Mouse (Mus musculus): Measurements from ENCODE around the gene Slc9a8.

Slc9a8 gene

GRCm38 (mm10) chr2:167407296-167407929 lies 14.1 kb upstream of the Slc9a8 start:
- in situ Hi-C loops (cut with MboI, MseI): no loop called here

GRCm38 (mm10) chr2:167414461-167414860 lies 7.1 kb upstream of the Slc9a8 start:
- in situ Hi-C loops (cut with MboI, MseI): no loop called here

DNA sequence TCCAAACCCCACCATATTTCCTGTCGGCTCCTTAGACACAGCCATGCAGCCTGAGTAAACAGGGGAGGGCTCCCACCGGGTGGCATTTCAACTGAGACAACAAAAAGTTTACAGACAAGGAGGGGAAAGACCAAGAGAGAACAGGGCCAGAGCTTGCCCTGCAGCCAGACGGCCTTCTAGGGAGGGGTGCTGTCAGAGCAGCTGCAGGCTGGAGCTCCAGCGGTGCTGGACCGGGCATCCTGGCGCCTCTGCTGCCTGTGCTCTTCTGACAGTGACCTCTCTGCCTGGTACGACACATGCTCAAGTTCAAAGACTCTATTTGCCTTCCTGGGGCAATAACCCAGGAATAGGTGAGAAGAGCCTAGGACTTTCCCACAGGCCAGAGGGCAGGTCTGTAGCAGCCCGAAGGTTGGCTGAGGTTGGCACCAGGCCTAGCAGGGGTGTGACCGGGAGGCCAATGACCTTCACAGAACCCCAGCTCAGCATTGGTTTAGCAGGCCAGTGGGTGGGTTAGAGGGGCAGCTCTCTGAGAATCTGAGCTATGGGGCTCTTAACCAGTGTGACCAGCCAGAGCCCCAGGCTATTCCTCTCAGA lies 5.4 kb upstream of the Slc9a8 start:
- in situ Hi-C loops (cut with MboI, MseI): no loop called here

GRCm38 (mm10) chr2:167417048-167417447 lies 4.5 kb upstream of the Slc9a8 start:
- in situ Hi-C loops (cut with MboI, MseI): no loop called here

DNA sequence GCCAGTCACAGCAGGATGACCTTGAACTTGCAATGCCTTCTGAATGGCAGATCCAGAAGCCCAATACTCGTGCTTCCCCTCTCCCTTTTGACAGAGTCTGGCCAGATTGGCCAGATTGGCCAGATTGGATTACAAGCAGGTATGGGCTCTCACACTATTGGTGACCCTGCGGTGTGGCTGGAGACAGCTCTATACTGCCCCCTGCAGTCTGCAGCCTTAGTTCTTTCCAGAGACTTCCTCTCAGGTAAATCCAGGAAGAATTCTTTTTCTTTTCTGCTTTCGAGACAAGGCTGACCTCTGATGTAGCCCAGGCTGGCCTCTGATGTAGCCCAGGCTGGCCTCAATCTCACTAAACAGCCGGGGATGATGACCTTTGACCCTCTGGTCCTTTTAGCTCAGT lies 3.8 kb upstream of the Slc9a8 start:
- in situ Hi-C loops (cut with MboI, MseI): no loop called here

DNA sequence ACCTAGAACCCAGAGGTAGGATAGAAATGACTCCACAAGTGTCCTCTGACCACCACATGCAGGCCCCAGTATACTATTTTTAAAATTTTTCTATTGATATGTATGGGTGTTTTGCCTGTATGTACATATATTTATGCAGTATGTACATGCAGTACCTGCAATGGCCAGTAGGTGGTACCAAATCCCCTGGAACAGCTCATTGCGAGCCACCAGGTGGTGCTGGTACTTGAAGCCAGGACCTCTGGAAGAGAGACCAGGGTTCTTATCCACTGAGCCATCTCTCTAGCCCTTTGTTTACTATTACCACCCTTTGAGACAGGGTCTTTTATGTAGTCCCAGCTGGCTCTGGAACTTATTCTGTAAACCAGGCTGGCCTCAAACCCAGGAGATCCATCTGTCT lies 2.3 kb upstream of the Slc9a8 start:
- in situ Hi-C loops (cut with MboI, MseI): no loop called here

DNA sequence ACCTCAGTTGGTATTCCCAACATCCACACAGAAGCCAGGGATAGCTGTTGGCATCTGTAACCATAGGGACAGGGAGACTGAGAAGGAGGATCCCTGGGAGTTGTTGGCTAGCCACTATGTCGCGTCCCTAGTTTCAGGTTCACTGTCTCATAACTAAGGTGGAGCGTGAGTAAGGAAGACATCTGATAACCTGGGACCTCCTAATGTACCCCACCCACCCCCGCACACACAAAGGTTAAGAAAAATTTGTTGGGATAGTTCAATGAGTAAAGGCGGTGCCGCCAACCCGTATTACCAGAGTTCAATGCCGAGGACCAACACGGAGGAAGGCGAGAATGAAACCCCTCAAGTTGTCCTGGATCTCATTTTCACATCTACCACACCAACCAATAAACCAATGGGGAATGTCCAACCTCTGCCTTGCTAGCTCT lies 686 bp upstream of the Slc9a8 start:
- in situ Hi-C loops (cut with MboI, MseI): loop anchor here (10.0 kb wide), 1 partner anchor 46 kb away; no protein-coding TSS in a partner anchor

DNA sequence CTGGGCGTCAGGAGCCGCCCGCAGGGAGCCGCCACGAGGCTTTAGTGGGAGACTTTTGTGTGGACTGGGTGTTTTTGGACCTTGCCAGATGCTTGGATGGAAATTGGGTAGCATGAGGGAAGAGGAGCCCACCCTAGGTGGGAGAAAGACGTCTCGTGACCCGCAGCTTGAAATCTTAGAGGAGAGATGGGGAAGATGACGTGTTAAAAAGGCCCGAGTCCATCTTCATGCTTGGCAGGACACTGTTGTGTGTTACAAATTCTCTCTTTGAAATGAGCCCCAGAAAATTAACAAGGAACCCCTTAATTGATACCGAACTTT lies 598 bp downstream of the Slc9a8 start:
- in situ Hi-C loops (cut with MboI, MseI): loop anchor here (10.0 kb wide), 1 partner anchor 47 kb away; no protein-coding TSS in a partner anchor

DNA sequence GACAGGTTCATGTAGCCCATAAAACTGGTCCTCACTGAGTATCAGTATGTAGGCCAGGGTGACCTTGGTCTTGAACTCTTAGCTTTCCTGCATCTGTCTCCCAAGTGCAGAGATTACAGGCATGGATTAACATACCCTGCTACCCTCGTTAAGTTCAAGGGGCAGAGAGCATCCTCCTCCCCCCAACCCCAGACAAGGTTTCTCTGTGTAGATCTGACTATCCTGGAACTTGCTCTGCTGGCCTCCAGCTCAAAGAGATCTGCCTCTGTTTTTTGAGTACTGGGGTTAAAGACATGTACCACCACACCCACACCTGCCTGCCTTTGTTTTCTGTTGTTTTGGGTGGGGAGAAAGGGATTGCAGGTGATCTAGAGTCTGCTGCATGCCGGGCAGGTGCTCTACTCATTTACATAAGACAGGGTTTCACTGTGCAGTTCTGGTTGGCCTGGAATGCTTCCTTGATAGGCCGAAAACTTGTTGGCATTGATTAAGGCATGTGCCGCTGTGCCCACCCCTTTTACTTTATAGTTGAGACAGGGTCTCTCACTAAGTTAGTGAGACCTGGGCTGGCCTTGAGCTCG lies 1.6 kb downstream of the Slc9a8 start:
- in situ Hi-C loops (cut with MboI, MseI): loop anchor here (10.0 kb wide), 1 partner anchor 48 kb away; no protein-coding TSS in a partner anchor

DNA sequence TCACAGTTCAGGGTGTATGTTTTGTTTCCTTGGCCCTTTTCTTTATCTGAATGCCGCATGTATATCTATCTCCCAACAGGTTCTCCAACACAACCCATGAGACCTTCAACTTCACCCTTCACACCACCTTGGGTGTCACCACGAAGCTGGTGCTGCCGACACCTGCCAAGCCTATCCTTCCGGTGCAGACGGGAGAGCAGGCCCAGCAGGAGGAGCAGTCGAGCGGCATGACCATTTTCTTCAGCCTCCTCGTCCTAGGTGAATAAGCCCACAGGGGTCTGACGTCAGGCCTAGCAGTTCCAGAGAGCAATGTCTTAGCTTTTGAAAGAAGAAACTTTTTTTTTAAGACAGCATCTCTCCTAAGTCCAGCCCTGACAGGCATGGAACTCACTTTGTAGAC lies 2.5 kb downstream of the Slc9a8 start:
- in situ Hi-C loops (cut with MboI, MseI): loop anchor here (10.0 kb wide), 1 partner anchor 49 kb away; no protein-coding TSS in a partner anchor

- in situ Hi-C loops (cut with MboI, MseI): loop anchor here (10.0 kb wide), 1 partner anchor 50 kb away; no protein-coding TSS in a partner anchor
Observed at GRCm38 (mm10) chr2:167424516-167424915, 3.0 kb downstream of the Slc9a8 start.

- in situ Hi-C loops (cut with MboI, MseI): loop anchor here (10.0 kb wide), 1 partner anchor 51 kb away; no protein-coding TSS in a partner anchor
Observed at GRCm38 (mm10) chr2:167425407-167425806, 3.9 kb downstream of the Slc9a8 start.

GRCm38 (mm10) chr2:167429596-167429995 lies 8.1 kb downstream of the Slc9a8 start:
- in situ Hi-C loops (cut with MboI, MseI): loop anchor here (10.0 kb wide), 1 partner anchor 55 kb away; no protein-coding TSS in a partner anchor

- in situ Hi-C loops (cut with MboI, MseI): no loop called here
Observed at GRCm38 (mm10) chr2:167430737-167431417, 9.4 kb downstream of the Slc9a8 start.

DNA sequence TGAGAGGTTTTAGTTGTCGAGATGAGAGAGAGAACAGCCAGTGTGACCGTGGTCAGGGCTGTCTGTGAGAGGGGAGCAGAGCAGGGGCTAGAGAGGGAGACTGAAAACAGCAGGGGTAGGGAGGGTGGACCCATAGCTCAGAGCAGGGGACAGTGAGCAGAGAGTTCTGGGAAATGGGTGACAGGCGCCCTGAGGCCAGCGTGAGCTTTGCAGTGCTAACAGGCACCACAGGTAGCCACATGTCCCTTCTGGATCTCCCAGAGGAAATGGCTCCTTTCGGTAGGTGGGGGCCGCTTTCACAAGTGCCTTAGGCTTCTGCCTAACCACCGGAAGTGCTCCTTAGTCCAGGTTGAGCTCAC lies 9.9 kb downstream of the Slc9a8 start:
- in situ Hi-C loops (cut with MboI, MseI): no loop called here

GRCm38 (mm10) chr2:167434570-167434969 lies 13.1 kb downstream of the Slc9a8 start:
- in situ Hi-C loops (cut with MboI, MseI): no loop called here

GRCm38 (mm10) chr2:167435631-167436030 lies 14.1 kb downstream of the Slc9a8 start:
- in situ Hi-C loops (cut with MboI, MseI): no loop called here

DNA sequence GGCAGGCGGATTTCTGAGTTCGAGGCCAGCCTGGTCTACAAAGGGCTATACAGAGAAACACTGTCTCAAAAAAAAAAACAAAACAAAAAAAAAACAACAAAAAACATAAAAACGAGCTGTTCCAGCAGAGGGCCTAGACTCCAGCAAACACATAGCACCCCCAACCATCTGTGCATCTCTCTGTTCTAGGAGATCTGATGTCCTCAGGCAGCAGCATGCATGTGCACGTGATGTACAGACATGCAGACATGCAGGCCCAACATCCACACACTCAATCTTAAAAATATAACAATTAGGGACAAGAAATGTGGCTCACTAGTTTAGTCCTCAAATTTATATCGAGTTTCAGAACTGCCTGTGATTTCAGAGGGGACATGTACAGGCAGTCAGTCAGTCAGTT lies 14.9 kb downstream of the Slc9a8 start:
- in situ Hi-C loops (cut with MboI, MseI): no loop called here

- in situ Hi-C loops (cut with MboI, MseI): no loop called here
Observed at GRCm38 (mm10) chr2:167439422-167439821, 17.9 kb downstream of the Slc9a8 start.

GRCm38 (mm10) chr2:167443411-167444193 lies 22.1 kb downstream of the Slc9a8 start:
- in situ Hi-C loops (cut with MboI, MseI): no loop called here

GRCm38 (mm10) chr2:167445911-167446780 lies 24.6 kb downstream of the Slc9a8 start:
- in situ Hi-C loops (cut with MboI, MseI): no loop called here
